Mouse (Mus musculus): ENCODE measurements around the gene Vmn1r61. TPM values are rescaled to one million over a fixed set of nuclear protein-coding genes. Genes with fewer than 3 reads are reported as not detected.

Gene Vmn1r61
- polyA plus RNA-seq (2015; fragmentation: Nextera tagmentation; extraction: Ambion mirVana): not detected in 2 replicates

- Histone ChIP-seq H3K36me3 (ENCODE audit: control insufficient read depth, insufficient read depth, low read length) (no peaks in the 10 kb centered on the region), H3K4me3 (ENCODE audit: low read depth, low read length) (no peak within 1 kb of the TSS), H3K4me2 (ENCODE audit: low read length) (no peak within 1 kb of the TSS)
Measured at GRCm38 (mm10) chr7:5613195-5613594, at the start of gene Vmn1r61. Gene Vmn1r61 (minus strand): TSS chr7:5613295.

More at GRCm38 (mm10) chr7:5613195-5613594, at the start of gene Vmn1r61:
- no peaks in the 10 kb centered on the region for H3K4me1 ChIP-seq (ENCODE audit: control insufficient read depth, insufficient read depth, low read length)
- no peak within 1 kb of the TSS for H3K27ac ChIP-seq (ENCODE audit: low read length)
- H3K9me3 ChIP-seq (replicated peaks; ENCODE audit: control insufficient read depth, low read length, poor library complexity, severe bottlenecking): peaks cover 11% of the 10 kb centered on the region
- H3K9ac ChIP-seq (ENCODE audit: low read depth, low read length): no peak within 1 kb of the TSS
- H3K27me3 ChIP-seq (ENCODE audit: control insufficient read depth, insufficient read depth, low read depth, low read length): no peaks in the 10 kb centered on the region
- no peak for ATAC-seq

Other genes with a start within 250 kb of the Vmn1r61 start
- not detected in 2 replicates for gene Vmn1r58, start 199.9 kb downstream of the Vmn1r61 start, polyA plus RNA-seq (2015; fragmentation: Nextera tagmentation; extraction: Ambion mirVana)
- gene Vmn1r59, start 156.5 kb downstream of the Vmn1r61 start, polyA plus RNA-seq (2015; fragmentation: Nextera tagmentation; extraction: Ambion mirVana): not detected in 2 replicates
- not detected in 2 replicates for gene Vmn2r28, start 119.3 kb downstream of the Vmn1r61 start, polyA plus RNA-seq (2015; fragmentation: Nextera tagmentation; extraction: Ambion mirVana)
- gene Vmn1r60, start 66.0 kb downstream of the Vmn1r61 start, polyA plus RNA-seq (2015; fragmentation: Nextera tagmentation; extraction: Ambion mirVana): not detected in 2 replicates
- not detected in 2 replicates for gene Vmn1r62, start 60.3 kb upstream of the Vmn1r61 start, polyA plus RNA-seq (2015; fragmentation: Nextera tagmentation; extraction: Ambion mirVana)
- not detected in 2 replicates for gene Vmn1r63, start 192.2 kb upstream of the Vmn1r61 start, polyA plus RNA-seq (2015; fragmentation: Nextera tagmentation; extraction: Ambion mirVana)